Mouse (Mus musculus) CD4-positive, CD25-positive, alpha-beta regulatory T cell, adult 2 months (primary cell): ENCODE results near the gene Tenm2.

Experiments used
- DNase-seq: peaks from one replicate; pipeline ENCODE4 v3.0.0-alpha.2; 2012; ENCODE audit warnings: low read depth, low spot score

Gene Tenm2

GRCm38 (mm10) chr11:36137840-36138239 is 1097.9 kb downstream of the Tenm2 start:
- no peak for DNase-seq

DNA sequence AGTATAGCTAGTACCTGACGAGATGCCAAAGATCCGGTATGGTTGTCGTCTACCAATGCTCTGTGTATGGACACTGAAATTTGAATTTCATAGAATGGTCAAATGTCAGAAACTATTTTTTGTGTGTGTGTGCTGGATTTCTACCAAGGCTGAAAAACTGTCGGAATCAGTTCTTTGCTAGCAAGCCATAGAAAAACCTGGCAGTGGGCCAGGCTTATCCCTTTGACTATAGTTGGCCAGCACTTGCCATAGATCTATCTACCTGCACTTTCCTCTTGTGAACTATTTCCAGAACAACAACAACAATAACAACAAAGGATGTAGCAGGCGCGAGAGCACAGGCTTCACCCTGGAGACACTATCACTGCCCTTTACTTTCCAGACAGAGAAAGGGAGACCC is 1098.5 kb downstream of the Tenm2 start:
- no peak for DNase-seq

GRCm38 (mm10) chr11:36134645-36135044 is 1101.1 kb downstream of the Tenm2 start:
- no peak for DNase-seq

DNA sequence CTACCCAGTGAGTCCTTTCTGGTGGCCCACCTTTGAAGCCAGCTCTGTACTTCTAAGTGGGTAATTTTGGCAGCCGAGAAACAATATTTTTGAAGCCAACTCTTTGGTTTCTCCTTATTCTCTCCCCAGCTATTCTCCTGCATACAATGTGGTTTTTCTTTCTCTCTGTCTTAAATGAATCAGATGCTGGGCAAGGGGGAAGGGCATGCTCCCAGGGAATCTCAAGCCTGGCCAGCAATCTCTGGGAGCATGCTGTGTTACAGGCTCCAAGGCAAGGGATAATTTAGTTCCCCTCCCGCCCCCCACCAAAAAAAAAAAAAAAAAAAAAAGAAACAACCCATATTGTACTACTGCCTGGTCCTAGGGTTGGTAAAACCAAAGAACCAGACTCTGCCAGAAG is 1112.5 kb downstream of the Tenm2 start:
- no peak for DNase-seq

DNA sequence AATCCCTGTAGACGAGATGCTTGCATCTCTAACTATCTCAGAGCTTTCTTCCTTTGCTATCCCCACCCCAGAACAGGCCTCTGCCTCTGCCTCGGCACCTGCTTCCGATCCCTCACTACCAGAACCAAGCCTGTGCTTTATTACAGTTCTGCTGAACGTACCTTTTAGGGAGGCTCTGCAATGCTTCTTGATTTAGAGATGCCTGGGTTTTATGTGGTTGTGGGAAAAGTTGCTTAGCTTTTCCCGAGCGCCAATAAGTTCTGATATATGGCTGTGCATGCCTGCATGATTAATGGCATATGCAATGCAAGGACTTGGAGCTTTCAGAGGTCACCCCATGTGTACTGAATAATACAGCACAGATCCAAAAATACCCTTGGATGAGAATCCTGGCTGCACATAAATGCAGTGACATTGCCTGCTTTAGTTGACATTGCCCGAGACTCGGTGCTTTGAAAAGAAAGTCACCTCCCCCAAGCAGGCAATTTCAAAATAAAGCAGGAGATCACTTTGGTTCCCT is 1114.3 kb downstream of the Tenm2 start:
- no peak for DNase-seq

DNA sequence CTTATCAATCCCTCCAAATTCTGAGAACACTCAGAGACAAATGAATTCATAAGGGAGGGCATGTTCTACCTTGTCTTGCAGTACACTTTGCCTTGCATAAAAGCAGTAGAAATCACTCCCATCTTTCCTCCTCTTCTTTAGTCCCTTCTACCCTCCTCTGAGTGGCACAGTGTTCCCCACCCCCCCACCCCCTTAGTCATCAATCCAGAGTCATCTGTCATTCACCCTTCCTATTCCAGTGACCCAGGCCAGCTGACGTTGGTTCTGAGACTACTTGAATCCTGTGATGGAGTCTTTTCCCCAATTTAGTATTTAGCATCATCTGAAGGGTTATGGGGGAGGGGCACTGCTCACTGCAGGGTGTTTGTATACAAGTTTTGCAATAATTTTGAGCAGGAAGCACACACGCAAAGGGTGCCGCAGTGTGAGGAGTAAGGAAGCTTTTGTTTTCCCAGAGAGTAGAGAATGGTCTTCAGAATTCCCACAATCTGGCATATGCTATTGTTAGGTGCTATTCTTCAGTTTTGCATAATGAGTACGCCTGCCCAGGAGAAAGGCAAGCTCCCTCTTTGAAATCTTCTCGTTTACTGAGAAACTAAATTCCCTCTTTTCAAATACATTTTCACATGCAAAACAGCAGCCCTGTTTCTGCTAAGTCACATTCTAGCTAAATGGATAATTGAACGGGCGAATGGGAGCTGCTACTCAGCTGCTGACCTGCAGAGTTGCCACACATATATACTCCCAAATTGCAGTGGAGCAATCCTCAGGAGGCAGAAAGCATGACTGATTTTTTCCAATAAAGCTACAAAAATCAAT is 1115.0 kb downstream of the Tenm2 start:
- DNase-seq, result no peak

DNA sequence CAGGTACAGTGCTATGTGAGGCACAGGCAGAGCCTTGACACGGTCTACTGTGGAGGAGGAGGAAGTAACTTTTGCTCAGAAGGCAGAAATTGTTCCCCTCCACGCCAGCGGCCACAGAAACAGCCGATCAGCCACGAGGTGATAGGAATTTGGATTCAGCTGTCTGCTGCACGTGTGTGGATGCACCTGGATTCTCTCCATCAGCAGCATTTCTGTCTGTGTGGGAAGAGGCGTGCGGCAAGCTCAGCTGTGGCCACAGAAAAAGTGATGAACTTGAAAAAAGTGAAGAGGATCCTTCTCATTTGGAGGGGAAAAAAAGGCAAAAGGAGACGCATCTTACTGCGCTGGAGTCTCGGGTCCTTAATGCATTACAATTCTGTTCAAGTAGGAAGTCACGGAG is 1122.4 kb downstream of the Tenm2 start:
- no peak for DNase-seq

DNA sequence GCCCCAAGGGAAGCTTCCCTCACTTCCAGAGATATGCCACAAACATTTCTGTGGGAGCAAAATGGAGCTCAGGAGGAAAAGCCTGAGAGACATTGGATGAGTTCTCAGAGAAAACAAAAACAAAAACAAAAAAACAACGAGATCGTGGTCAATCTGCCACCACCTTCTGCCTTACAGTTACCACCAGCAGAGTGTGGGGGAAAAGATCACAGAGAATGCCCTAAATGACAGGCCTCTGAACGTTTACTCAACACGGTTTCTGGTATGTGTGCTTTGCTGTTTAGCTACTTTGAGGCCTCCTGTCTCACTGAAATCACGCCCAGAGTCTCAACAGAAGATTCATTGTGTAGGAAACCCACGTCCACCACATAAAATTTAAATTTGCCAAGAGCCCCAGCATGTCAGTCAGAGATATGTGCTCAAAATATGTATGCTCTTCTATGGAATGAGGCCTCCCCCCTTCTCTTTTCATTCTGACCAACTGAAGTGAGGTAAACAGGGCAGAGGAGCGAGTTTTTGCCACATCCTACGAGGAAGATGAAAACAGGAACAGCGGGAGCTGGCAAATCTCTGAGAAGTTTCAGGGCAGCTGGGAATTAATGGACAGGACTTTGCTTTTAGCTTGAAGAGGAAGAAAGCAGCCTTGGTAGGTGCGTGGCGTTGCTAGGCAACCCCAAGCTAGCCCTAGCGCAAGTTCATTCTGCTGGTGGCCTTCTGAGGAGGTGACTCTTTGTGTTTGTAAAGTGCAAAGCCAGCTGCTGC is 1126.6 kb downstream of the Tenm2 start:
- no peak for DNase-seq

- no peak for DNase-seq
These were observed 1127.9 kb downstream of the Tenm2 start for GRCm38 (mm10) chr11:36107840-36108239.

- no peak for DNase-seq
These were observed 1129.1 kb downstream of the Tenm2 start for GRCm38 (mm10) chr11:36106639-36107038.

DNA sequence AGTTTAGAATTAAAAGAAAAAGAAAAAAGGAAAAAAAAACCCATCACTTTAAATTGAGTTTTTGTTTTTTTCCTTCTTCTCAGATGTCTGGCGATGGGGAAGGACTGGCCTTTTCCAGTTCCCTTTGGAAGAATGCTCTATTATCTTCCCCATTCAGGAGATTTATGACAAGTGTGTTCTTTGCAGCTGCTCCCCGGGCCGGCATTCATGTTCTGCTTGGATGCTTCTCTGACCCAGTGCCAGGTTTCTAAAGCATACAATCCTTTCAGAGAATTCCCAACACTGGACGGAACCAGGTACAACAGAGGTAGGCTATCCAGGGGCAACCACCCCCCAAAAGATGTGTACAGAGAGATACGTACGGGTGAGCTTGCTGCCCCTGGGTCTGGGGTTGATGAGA is 1132.2 kb downstream of the Tenm2 start:
- no peak for DNase-seq

DNA sequence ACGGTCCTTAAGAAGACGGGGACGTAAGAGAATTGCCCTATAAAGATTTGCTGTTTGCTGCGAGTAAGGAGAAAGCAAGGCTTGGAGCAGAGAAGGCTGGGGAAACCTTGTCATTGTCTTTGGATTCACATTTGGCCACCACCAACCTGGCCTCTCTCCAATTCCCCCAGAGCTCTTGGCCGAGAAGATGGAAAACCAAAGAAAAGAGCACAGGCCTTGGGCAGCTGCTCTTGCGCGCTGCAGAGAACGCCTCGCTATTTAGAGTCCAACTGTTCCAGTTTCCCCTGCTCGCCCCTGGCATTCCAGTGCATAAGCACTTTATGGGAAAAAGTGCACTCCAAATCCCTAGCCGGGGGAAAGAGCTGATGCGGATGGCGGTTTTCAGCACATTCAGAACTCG is 1139.5 kb downstream of the Tenm2 start:
- DNase-seq, result no peak

- no peak for DNase-seq
These were observed 1145.6 kb downstream of the Tenm2 start for GRCm38 (mm10) chr11:36090210-36090609.

GRCm38 (mm10) chr11:36081399-36082053 is 1154.2 kb downstream of the Tenm2 start:
- no peak for DNase-seq

GRCm38 (mm10) chr11:36080766-36081165 is 1155.0 kb downstream of the Tenm2 start:
- no peak for DNase-seq

DNA sequence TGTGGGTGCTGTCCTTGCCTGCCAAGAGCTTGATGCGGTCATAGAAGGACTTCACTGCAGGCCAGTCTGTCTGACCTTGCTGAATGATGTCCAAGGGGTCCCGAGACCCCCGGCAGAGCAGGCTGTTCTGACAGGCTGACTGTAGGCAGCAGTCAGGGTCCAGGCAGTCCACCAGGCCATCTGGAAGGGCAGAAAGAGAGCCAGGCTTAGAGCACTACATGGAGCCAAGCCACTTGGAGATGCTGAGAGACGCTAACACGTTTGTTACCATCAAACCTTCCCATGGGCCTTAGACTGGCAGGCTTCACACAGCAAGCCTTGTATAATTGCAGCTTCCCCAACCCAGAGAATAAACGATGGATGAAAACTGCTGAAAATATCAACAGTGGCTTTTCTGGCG is 1157.4 kb downstream of the Tenm2 start:
- no peak for DNase-seq

DNA sequence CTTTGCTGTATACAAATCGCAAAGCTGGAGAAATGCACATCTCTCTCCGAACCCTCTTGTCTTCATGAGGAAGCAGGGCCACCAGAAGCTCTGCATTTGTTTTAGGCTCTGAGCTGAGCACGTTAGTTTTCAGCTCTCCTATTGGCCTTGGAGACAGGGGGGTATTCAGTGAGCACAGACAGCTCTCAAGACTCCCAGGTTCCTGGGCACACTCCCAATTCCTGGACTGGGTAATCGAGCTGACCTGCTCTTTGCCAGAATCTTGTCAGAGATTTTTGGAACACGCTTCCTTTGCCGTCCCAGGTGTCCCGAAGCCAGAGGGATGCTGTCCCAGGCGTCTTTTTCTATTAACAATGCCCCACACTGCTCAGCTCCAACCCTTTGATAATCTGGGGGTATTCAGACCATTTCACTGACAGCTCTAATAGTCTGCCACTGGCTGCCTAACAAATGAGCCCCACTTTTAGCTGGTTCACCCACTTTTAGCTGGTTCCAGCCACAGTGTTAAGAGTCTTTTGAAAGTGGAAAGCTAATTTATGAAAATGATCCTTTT is 1161.7 kb downstream of the Tenm2 start:
- no peak for DNase-seq

DNA sequence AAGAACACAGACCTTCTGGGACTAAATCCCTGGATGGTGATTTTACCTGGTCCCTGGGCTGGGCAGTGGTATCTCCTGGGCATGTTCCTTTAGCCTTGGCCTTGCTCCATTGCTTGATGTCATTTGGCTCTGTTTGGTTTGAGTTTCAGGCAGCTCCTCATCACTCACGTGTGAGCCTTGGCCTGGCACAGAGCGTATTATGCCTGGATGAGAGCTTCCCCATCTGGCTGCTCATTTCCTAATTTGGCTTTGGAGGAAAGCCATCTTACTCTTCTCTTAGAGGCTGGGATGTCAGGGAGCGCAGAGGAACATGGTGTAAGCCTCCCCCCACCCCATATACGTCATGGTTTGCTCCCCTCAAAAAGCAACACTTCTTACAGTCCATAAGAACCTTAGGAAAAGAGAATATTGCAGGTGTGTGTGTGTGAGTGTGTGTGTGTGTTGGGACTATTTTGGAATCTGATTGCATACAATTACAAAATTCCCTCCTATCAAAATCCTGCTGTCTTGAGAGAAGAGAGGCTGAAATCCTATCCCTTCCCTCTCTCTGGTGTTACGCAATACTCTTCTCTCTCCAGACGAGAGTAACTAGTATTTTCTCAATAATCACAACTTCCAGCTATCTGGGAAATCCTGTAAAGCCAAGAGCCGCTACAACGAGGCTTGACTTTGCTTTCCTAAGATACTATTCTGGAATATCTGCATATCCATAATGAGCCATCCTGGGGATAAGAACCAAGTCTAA is 1162.5 kb downstream of the Tenm2 start:
- no peak for DNase-seq

DNA sequence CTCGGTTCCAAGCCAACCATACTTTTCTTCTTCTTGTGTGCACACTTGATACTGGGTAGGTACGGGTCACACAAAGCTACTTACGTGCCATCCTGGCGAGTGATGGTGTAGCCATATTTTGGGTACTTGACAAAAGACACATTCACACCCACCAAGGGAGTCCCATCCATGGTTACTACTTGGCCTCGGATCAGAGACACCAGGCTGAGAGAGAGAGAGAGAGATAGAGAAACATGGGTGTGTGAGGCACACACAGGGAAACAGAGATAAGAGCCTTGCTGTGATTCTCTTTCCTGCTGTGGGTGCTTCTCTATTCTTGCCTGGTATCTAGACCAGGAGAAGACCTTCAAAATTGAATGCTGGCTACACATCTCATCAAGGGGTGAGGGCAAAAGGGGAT is 1163.1 kb downstream of the Tenm2 start:
- DNase-seq, result no peak

- no peak for DNase-seq
These were observed 1163.7 kb downstream of the Tenm2 start for GRCm38 (mm10) chr11:36072038-36072437.

DNA sequence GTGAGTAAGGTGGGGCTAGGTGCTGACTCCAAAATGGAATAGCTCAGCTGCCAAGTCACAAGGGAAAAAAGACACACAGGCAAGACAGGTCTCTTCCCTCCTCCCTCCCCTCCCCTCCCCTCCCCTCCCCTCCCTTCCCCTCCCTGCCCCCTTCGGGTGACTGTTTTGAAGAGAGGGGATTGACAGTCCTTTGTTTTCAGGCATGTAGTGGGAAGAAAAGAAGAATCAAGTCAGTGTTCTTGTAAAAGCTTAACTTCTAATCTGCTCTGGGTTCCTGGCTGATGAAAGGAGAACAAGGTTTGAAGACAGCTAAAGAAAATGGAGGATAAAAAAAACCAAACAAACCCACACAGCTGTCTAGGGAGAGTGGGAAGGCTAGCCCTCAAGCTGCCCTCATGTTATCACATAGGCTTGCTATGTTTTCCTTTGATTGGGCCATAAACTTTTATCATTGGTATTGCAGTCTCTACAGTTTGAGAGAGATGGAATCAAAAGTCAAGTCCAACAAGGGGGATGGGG is 1176.4 kb downstream of the Tenm2 start:
- no peak for DNase-seq
